Mouse (Mus musculus): ENCODE data around the gene Krtcap2. TPM values are rescaled to one million over a fixed set of nuclear protein-coding genes. Genes with fewer than 3 reads are reported as not detected.

Krtcap2 gene
- polyA plus RNA-seq, 1 experiment, result 61.9 TPM

DNA sequence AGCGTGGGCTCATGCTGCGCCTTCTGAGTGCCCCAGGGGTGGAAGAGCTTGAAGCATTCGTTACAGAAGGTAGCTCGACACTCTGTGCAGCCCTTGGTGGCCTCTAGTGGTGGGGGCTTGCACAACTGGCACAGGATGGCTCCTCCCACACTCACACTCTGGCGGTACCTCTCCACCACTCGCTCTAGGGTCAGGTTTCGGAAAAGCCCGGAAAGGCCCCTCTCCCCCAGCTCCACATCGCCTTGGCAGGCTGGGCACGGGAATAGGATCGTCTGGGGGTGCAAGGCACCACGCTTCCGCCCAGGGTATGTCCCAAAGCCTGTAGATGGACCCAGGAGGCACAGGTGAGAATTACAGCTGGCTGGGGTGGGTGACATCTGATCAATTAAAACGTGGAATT is 2.2 kb upstream of the Krtcap2 start:
- TF ChIP-seq CTCF (IDR thresholded peaks at IDR 0.05; ENCODE audit: extremely low read depth, insufficient read depth, low read length) (peak; percentile 32; the same call in 1 of the 2 replicates), POLR2A (IDR thresholded peaks at IDR 0.05; ENCODE audit: extremely low read depth, insufficient read depth, low read length) (no peak)
- H3K4me1 ChIP-seq (ENCODE audit: control insufficient read depth, insufficient read depth, low read length), result peaks cover 4% of the 10 kb centered on the region; the same call in 1 of the 2 replicates
- no peak overlapping the region for H3K27ac ChIP-seq (ENCODE audit: insufficient read depth, low read length)
- peak overlapping the region; percentile 70 for H3K4me3 ChIP-seq (ENCODE audit: insufficient read depth, low read length)

DNA sequence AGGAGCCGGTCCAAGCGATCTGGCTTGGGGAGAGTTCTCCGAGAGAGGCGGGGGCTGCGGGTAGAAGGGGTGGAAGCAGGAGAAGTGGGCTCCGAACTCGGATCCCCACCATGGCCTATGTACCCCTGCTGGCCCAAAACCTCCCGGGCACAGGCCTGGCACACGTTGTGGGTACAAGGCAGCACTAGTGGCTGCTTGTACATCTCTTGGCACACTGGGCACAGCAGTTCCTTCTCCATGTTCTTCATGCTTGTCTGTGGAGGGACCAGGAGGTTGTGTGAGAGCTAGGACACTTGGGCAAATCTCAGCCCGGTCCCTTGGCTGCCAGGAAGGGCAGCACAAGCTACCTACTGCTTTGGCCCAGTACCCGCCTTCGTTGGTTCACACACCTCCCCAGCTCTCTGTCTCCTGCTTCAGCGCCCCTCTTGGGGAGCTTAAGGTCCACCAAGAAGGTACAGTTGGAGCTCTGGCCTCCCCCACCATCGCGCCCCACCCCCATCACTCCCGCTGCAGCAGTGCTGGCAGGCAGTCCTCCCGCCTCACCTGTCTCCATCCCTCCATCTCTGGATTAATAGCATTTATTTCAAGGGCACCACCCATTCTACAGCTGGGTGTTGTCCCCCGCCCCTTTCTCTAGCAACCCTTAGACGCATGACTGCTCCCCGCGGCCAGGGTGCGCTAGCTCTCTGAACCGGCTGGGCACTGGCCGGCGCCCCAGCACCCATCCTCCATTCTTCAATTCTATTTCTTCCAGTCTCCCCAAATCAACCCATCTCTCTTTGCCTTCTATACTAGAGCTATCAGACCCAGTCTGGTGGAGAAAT is 1.4 kb upstream of the Krtcap2 start:
- peaks cover 2% of the 10 kb centered on the region; the same call in 1 of the 2 replicates for H3K4me1 ChIP-seq (ENCODE audit: control insufficient read depth, insufficient read depth, low read length)
- H3K4me3 ChIP-seq (ENCODE audit: insufficient read depth, low read length), result peak overlapping the region; percentile 70
- 0 out of 2 replicates have a peak, but pooled peaks have one; percentile 7 for TF ChIP-seq CTCF (IDR thresholded peaks at IDR 0.05; ENCODE audit: extremely low read depth, insufficient read depth, low read length)
- TF ChIP-seq POLR2A (IDR thresholded peaks at IDR 0.05; ENCODE audit: extremely low read depth, insufficient read depth, low read length), result no peak
- no peak overlapping the region for H3K27ac ChIP-seq (ENCODE audit: insufficient read depth, low read length)

- H3K27ac ChIP-seq (ENCODE audit: insufficient read depth, low read length), result peak overlapping the region; percentile 83
- no peak for TF ChIP-seq CTCF (IDR thresholded peaks at IDR 0.05; ENCODE audit: extremely low read depth, insufficient read depth, low read length)
- no peak for TF ChIP-seq POLR2A (IDR thresholded peaks at IDR 0.05; ENCODE audit: extremely low read depth, insufficient read depth, low read length)
- H3K4me1 ChIP-seq (ENCODE audit: control insufficient read depth, insufficient read depth, low read length), result peaks cover 2% of the 10 kb centered on the region; the same call in 1 of the 2 replicates
- peak overlapping the region; percentile 70 for H3K4me3 ChIP-seq (ENCODE audit: insufficient read depth, low read length)
Observed at GRCm38 (mm10) chr3:89244982-89245687, 631 bp upstream of the Krtcap2 start.

DNA sequence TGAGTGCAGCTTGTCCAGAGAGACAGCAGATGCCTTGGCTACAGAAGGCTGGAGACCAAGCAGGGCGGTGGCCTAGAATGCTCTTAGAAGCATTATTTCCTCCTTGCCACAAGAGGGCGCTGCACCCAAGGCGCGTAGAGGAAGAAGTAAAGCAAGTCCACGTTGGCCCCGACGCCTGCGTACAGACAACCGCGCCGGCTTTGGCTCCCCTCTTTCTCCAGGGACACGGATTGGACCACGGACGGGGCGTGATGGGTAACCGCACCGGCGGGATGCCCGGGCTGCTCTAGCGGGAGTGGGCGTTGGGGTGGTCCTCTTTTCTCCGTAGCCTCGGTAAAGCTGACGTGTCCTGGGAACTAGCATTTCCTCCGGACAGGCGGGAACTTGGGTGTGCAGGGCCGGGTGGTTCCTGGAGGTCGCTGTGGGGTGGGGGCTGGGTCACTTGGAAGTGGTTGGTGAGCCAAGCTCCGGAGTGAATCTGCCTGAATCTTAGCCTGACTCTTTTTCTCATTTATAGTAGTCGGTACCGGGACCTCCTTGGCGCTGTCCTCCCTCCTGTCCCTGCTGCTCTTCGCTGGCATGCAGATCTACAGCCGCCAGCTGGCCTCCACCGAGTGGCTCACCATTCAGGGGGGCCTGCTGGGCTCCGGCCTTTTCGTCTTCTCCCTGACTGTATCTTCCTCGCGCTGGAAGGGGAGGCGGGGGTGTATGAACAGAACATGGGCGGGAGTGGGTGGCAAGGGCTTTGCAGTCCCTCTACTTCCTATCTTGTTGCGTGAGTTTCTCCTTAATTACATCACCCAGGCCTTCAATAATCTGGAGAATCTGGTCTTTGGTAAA is 715 bp downstream of the Krtcap2 start, which contains the start of gene Trim46:
TSS of gene Trim46 (minus strand) at position 49 of the 840 bp plus-strand sequence.
- peak; percentile 94 for TF ChIP-seq CTCF (IDR thresholded peaks at IDR 0.05; ENCODE audit: extremely low read depth, insufficient read depth, low read length)
- TF ChIP-seq POLR2A (IDR thresholded peaks at IDR 0.05; ENCODE audit: extremely low read depth, insufficient read depth, low read length), result peak; percentile 60; the same call in 1 of the 2 replicates
- Histone ChIP-seq H3K4me1 (ENCODE audit: control insufficient read depth, insufficient read depth, low read length) (peaks cover 2% of the 10 kb centered on the region; the same call in 1 of the 2 replicates), H3K4me3 (ENCODE audit: insufficient read depth, low read length) (peak within 1 kb of the TSS; percentile 70), H3K27ac (ENCODE audit: insufficient read depth, low read length) (peak within 1 kb of the TSS; percentile 83)

GRCm38 (mm10) chr3:89247466-89247865 is 1.7 kb downstream of the Krtcap2 start:
- no peak overlapping the region for H3K27ac ChIP-seq (ENCODE audit: insufficient read depth, low read length)
- no peak for TF ChIP-seq CTCF (IDR thresholded peaks at IDR 0.05; ENCODE audit: extremely low read depth, insufficient read depth, low read length)
- TF ChIP-seq POLR2A (IDR thresholded peaks at IDR 0.05; ENCODE audit: extremely low read depth, insufficient read depth, low read length), result no peak
- H3K4me1 ChIP-seq (ENCODE audit: control insufficient read depth, insufficient read depth, low read length), result peaks cover 2% of the 10 kb centered on the region; the same call in 1 of the 2 replicates
- no peak overlapping the region for H3K4me3 ChIP-seq (ENCODE audit: insufficient read depth, low read length)

DNA sequence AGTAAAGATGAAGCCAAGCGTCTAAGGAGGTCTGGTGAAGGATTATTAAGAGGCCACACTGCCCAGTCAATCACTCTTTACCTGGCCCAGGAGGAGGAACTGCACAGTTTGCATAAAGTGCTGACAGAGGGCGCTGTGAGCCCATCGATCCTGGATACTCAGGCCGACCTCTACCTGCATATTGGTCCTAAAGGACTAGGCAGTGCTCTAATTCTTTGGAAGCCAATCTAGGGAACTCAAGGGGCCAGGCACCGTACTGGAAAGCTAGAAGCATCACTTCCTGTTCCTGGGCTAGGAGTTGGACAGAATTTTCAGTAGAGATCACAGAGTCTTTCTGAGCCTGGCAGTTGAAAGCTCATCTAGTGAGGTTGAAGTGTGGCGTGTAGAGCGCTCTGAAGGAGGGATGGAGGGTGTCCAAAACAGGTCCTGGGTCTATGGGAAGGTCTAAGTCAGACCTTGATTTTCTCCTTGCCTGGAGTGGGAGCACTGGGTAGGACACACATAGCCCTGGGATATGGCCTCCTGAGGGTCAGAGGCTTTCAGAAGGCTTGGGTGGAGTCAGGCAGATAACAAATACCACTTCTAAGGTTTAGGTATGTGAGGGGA is 4.8 kb downstream of the Krtcap2 start:
- Histone ChIP-seq H3K4me1 (ENCODE audit: control insufficient read depth, insufficient read depth, low read length) (peaks cover 2% of the 10 kb centered on the region; the same call in 1 of the 2 replicates), H3K4me3 (ENCODE audit: insufficient read depth, low read length) (no peak overlapping the region), H3K27ac (ENCODE audit: insufficient read depth, low read length) (no peak overlapping the region)
- TF ChIP-seq POLR2A (IDR thresholded peaks at IDR 0.05; ENCODE audit: extremely low read depth, insufficient read depth, low read length) (no peak; the same call in 1 of the 2 replicates), CTCF (IDR thresholded peaks at IDR 0.05; ENCODE audit: extremely low read depth, insufficient read depth, low read length) (peak; percentile 90)

DNA sequence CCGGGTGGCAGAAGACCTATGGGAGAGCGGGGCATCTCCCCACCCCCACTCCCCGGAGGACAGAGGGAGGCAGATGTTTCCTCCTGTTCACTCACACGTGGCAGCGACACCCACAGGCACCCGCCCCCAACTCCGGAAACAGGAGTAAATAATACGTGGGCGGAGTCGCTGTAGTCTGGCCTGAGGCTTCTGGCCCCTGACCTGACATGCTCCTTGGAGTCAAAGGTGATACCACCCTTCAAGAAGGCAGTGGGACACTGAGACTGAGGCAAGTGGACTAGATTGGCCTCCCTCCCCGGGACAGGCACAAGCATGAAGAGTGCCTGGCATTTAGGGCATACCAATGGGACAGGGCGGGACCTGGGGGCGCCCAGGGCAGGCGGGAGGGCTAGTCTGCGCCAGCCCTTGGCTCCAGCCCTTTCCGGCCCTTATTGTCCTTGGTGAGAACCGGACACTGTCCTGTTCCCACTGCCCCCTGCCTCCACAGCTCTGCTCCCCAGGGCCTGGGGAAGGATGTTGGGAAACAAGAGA is 5.7 kb downstream of the Krtcap2 start:
- no peak overlapping the region; the same call in 1 of the 2 replicates for H3K27ac ChIP-seq (ENCODE audit: insufficient read depth, low read length)
- H3K4me1 ChIP-seq (ENCODE audit: control insufficient read depth, insufficient read depth, low read length), result no peaks in the 10 kb centered on the region
- no peak overlapping the region for H3K4me3 ChIP-seq (ENCODE audit: insufficient read depth, low read length)
- TF ChIP-seq CTCF (IDR thresholded peaks at IDR 0.05; ENCODE audit: extremely low read depth, insufficient read depth, low read length) (no peak), POLR2A (IDR thresholded peaks at IDR 0.05; ENCODE audit: extremely low read depth, insufficient read depth, low read length) (no peak)

DNA sequence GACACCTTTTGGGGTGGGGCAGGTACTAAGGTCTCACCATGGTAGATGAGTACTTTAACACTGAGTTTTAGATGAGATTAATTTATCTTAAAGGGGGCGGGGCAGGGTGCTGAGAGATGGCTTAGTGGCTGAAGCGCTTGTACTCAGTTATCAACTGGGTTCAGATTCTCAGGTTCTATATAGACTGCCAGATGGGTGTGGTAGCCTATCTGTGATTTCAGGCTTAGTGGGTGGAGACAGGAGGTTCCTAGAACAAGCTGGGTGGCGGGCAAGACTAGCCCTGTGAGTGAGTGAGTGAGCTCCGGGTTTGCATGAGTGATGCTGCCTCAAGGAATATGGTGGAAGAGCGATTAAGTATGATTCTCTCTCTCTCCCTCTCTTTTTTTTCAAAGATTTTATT is 9.2 kb downstream of the Krtcap2 start:
- no peak overlapping the region for H3K27ac ChIP-seq (ENCODE audit: insufficient read depth, low read length)
- no peak overlapping the region for H3K4me3 ChIP-seq (ENCODE audit: insufficient read depth, low read length)
- H3K4me1 ChIP-seq (ENCODE audit: control insufficient read depth, insufficient read depth, low read length), result peaks cover 8% of the 10 kb centered on the region
- TF ChIP-seq POLR2A (IDR thresholded peaks at IDR 0.05; ENCODE audit: extremely low read depth, insufficient read depth, low read length) (no peak), CTCF (IDR thresholded peaks at IDR 0.05; ENCODE audit: extremely low read depth, insufficient read depth, low read length) (no peak)
